Mouse (Mus musculus) cerebellum, adult 2 months (tissue): Measurements from ENCODE around the gene Erc2.

Source experiments
- CTCF ChIP-seq: fragments of 200-500 bp; IDR thresholded peaks from 2 replicates; pipeline ENCODE4 v1.5.1; 2011; ENCODE audit warnings: low read depth, mild to moderate bottlenecking, control low read depth, low read length, moderate library complexity, borderline replicate concordance; ENCODE audit not compliant: insufficient read depth
- POLR2A ChIP-seq: fragments of 200-500 bp; IDR thresholded peaks from 2 replicates; pipeline ENCODE4 v1.6.1; 2011; ENCODE audit warnings: low read length, control low read depth, borderline replicate concordance; ENCODE audit not compliant: insufficient read depth

DNA sequence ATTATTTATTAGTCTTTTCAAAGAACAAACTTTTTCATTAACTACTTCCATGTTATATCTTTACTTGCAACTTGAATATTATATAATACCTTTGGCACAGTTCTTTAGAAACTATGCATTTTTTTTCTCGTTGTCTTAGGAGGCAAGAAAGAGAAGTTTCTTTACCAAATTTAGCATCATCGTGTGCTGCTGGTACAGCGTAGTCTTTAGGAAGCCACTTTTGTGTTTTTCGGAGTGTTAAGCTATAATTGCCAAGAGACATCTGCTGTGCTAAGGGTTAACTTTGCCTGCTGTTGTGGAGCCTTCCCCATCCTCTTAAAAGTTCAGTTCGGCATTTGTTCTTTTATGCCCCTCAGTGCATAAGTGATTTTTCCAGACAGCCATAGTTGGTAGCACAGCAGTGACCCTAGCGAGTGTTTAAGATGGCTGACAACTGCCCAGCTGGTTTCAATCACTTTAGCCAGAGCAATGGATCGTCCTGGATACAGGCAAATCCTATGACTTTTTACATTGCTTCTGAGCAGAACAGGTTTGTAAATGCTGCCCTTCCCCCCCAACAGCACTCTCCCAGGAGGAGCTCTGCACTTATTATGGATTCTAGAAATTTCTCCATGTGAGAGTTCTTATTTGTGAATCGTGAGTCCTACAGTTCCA lies 570.6 kb downstream of the Erc2 start:
- TF ChIP-seq POLR2A (no peak), CTCF (no peak)
